In genomic region chr15:77366706-77367484, GRCm38 (mm10) we compare ENCODE assay signal across 8 mouse cellular contexts. TPM values are rescaled to one million over a fixed set of nuclear protein-coding genes. Genes with fewer than 3 reads are reported as not detected.
DNase-seq lines count a peak whose midpoint lies in the region; ATAC-seq and TF ChIP-seq lines count a peak whose summit lies in the region.

No protein-coding gene starts in this region.

- H3K36me3 ChIP-seq in hindbrain, embryonic 14.5 days (replicated peaks; ENCODE audit: control insufficient read depth, insufficient read depth) = no peaks in the 10 kb centered on the region

- DNase-seq in Patski (ENCODE audit: low read depth, low spot score) = peak; percentile 19
- peak; percentile 94 to 95 for DNase-seq in cerebellum, postnatal 10 days
- peak; percentile 64 to 78 for DNase-seq in frontal cortex, postnatal 14 days (ENCODE audit: low spot score in 2 of 2)
- peak; percentile 94 for DNase-seq in hindbrain, embryonic 14.5 days (ENCODE audit: low spot score)
- peak; percentile 63 for DNase-seq in left cerebral cortex, adult 11 months (ENCODE audit: low spot score)
- DNase-seq in lung, postnatal 36 days = peak; percentile 90
- DNase-seq in right cerebral cortex, postnatal 10 days (ENCODE audit: low spot score in 2 of 2) = peak; percentile 86 to 93

- WGBS in hindbrain, embryonic 14.5 days = 2% methylated on average over 26 of the region's 26 CpGs

- peak; percentile 29 for ATAC-seq in Patski
- ATAC-seq in hindbrain, embryonic 14.5 days (ENCODE audit: low FRiP score) = peak; percentile 41; the same call in 1 of the 2 replicates
- ATAC-seq in megakaryocyte, adult 5-6 weeks (ENCODE audit: poor library complexity, severe bottlenecking) = no peak

- TF ChIP-seq CTCF in Patski (IDR thresholded peaks at IDR 0.05) = peak; percentile 84

- H3K27me3 ChIP-seq in Patski = no peaks in the 10 kb centered on the region
- no peaks in the 10 kb centered on the region for H3K27me3 ChIP-seq in hindbrain, embryonic 14.5 days (ENCODE audit: control insufficient read depth, insufficient read depth, low read length)

- H3K4me3 ChIP-seq in hindbrain, embryonic 14.5 days (replicated peaks; ENCODE audit: low read length) = peak overlapping the region; percentile 19

- in situ Hi-C loops in Patski (cut with MboI; ENCODE audit: low pct_unique_long_range_greater_than_20kb) = loop anchor here (10.0 kb wide), 1 partner anchor 412 kb away; no protein-coding TSS in a partner anchor

- peak overlapping the region; percentile 49 for H3K4me2 ChIP-seq in hindbrain, embryonic 14.5 days (replicated peaks)

- peak overlapping the region; percentile 77 for H3K27ac ChIP-seq in hindbrain, embryonic 14.5 days

- peak overlapping the region; percentile 33 for H3K9ac ChIP-seq in hindbrain, embryonic 14.5 days

- no peaks in the 10 kb centered on the region for H3K9me3 ChIP-seq in hindbrain, embryonic 14.5 days (ENCODE audit: control insufficient read depth, low read length)

- peaks cover 29% of the 10 kb centered on the region for H3K4me1 ChIP-seq in hindbrain, embryonic 14.5 days (replicated peaks; ENCODE audit: control insufficient read depth, insufficient read depth, low read length)

- POLR2A ChIA-PET in Patski (lab: Charles Lee) = interaction anchor here (0.6 kb wide), 1 partner anchor 306 kb away, joined by 4 read pairs; no protein-coding TSS in a partner anchor

- CTCF ChIA-PET in Patski (lab: Charles Lee) = interaction anchor here (0.8 to 3.3 kb wide), 7 partner anchors 8 to 373 kb away, joined by 3 to 14 read pairs (median 5); no protein-coding TSS in a partner anchor

RNA-seq across cellular contexts. Expression of gene Apol7a, which starts 32.0 kb away (rescaled TPM):
- not detected for polyA plus RNA-seq in Patski (2021)
- not detected in 2 replicates for polyA plus RNA-seq in hindbrain, embryonic 14.5 days (2014; fragmentation: Nextera tagmentation; extraction: Ambion mirVana)
- total RNA-seq in megakaryocyte, adult 5-6 weeks (2015) = not detected in 2 replicates
- not detected in 2 replicates for total RNA-seq in megakaryocyte, adult 5-6 weeks (2017)

RNA-seq across cellular contexts. Expression of gene Apol9a, which starts 44.0 kb away (rescaled TPM):
- polyA plus RNA-seq in Patski (2021) = 0.12 TPM
- polyA plus RNA-seq in hindbrain, embryonic 14.5 days (2014; fragmentation: Nextera tagmentation; extraction: Ambion mirVana) = 0.26 TPM in 1 of 2 replicates, not detected in the other
- not detected in 2 replicates for total RNA-seq in megakaryocyte, adult 5-6 weeks (2015)
- 0.04 TPM in 1 of 2 replicates, not detected in the other for total RNA-seq in megakaryocyte, adult 5-6 weeks (2017)

Comparison
In these comparisons a context has a peak if more than half of its experiments do, and no peak if none do; other contexts are left out.
1. DNase-seq: peak in every context shown above with its lines; median percentile 94 in cerebellum, postnatal 10 days; 94 in hindbrain, embryonic 14.5 days; 90 in lung, postnatal 36 days; 90 in right cerebral cortex, postnatal 10 days; 71 in frontal cortex, postnatal 14 days; 63 in left cerebral cortex, adult 11 months; 19 in Patski.